Mouse (Mus musculus) liver, adult 2 months (tissue): ENCODE data around the gene Rpl18.

Experiments
- CTCF ChIP-seq: fragments of 200-500 bp; IDR thresholded peaks from 2 replicates; pipeline ENCODE4 v1.5.1; 2011; ENCODE audit warnings: low read depth, low read length, control low read depth
- POLR2A ChIP-seq: fragments of 200-500 bp; IDR thresholded peaks from 2 replicates; pipeline ENCODE4 v1.6.1; 2011; ENCODE audit warnings: low read length, control low read depth; ENCODE audit not compliant: insufficient read depth; ENCODE audit errors: extremely low read depth

DNA sequence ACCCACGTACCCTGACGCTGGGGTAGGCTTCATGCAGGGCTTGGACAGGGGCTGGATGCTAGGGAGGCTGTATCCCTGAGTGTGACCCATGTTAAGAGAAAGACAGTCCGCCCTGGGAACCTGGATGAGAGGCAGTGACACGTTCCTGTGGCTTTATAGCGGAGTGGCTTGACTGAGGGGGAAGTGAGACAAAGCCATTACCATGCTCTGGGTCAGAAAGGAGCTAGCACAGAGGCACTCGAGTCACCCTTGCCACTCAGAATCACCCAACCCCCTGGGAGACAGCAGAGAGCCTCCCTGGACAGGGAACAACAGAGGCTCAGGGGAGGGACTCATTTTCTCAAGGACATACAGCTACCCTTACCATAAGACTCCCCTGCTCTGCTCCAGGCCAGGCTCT is 26.2 kb upstream of the Rpl18 start:
- TF ChIP-seq CTCF (no peak), POLR2A (no peak)
